Mouse (Mus musculus): ENCODE results near the gene Chpf2.

DNA sequence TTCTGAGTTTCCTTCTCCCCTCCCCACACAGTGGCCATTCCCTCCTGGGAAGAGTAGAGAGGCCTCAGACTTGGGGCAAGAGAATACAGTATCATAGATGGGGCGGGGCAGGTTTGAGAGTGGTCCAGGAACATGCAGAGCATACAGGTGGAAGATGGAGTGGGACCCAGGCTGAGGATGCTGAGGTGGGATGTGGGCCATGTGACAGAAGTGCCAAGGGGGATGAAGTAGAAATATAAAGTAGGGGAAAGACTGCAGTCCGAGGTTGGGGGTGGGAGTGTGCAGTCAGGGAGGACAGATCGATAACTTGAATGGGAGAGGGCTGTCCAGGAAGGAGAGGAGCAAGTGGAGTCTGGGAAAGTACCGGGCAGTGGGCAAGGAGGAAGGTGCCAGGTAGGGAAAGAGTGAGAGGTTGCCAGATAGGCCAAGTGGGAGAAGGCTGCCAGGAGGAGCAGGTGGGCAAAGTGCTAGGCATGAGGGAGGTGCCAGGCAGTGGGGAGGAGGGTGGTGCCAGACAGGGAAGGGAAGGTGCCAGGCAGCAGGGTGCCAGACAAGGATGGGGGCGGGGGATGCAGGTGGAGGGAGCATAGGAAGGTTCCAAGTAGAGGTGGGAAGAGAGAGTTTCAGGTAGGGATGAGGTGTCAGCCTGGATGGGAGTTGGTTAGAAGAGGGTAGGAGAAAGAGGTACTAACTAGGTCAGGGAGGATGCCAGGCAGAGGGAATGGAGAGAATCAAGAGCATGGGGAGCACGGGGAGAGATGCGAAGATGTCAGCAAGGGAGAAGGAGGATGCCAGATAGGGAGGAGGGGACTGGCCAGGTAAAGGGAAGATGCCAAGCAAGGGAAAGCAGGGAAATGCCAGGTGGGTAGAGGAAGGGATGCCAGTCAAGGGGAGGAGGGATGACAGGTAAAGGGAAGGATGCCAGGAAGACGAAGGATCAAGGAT, 36.8 kb downstream of the Chpf2 start:
- TF ChIP-seq POLR2A (IDR thresholded peaks at IDR 0.05; ENCODE audit: borderline replicate concordance, low read depth, low read length) (no peak), CTCF (IDR thresholded peaks at IDR 0.05; ENCODE audit: low read depth, low read length) (no peak)
